Mouse (Mus musculus) embryonic facial prominence, embryonic 11.5 days (tissue): ENCODE data around the gene Ston2. TPM values are rescaled to one million over a fixed set of nuclear protein-coding genes. Genes with fewer than 3 reads are reported as not detected.
A peak's percentile ranks its signal among the peaks of the same experiment; 100 is the strongest.
"Not testable (repeated sequence)": the region's sequence is repeated elsewhere in the genome, so short reads cannot be mapped to it uniquely, and the experiment has no call there.

Experiments used
- ATAC-seq: fragments of 200-750 bp; cut with Nextera tagmentation; replicated peaks from 2 replicates; pipeline ENCODE4 v1.8.0; 2017; ENCODE audit warnings: low read depth; ENCODE audit not compliant: insufficient number of reproducible peaks, low FRiP score, low TSS enrichment
- DNase-seq: peaks from one replicate; pipeline ENCODE4 v3.0.0-alpha.2; 2015; ENCODE audit warnings: low spot score
- H3K27ac ChIP-seq: fragments of 300-500 bp; sonication (generic); replicated peaks from 2 replicates; pipeline ENCODE4 v1.5.1; 2014; ENCODE audit warnings: mild to moderate bottlenecking, low read depth, low read length, control low read depth
- H3K27me3 ChIP-seq: fragments of 300-500 bp; sonication (generic); 2 replicates; pipeline ENCODE4 v1.6.1; 2014; ENCODE audit warnings: mild to moderate bottlenecking, low read length, moderate library complexity, mixed read lengths; ENCODE audit not compliant: control insufficient read depth, insufficient read depth
- H3K36me3 ChIP-seq: fragments of 300-500 bp; sonication (generic); replicated peaks from 2 replicates; pipeline ENCODE4 v1.6.1; 2014; ENCODE audit warnings: low read depth, mild to moderate bottlenecking, low read length, moderate library complexity, mixed read lengths; ENCODE audit not compliant: control insufficient read depth, insufficient read depth
- H3K4me1 ChIP-seq: fragments of 300-500 bp; sonication (generic); 2 replicates; pipeline ENCODE4 v1.6.1; 2014; ENCODE audit warnings: low read length, mixed read lengths; ENCODE audit not compliant: control insufficient read depth, insufficient read depth
- H3K4me2 ChIP-seq: fragments of 300-500 bp; sonication (generic); 2 replicates; pipeline ENCODE4 v1.6.1; 2014; ENCODE audit warnings: low read depth, mild to moderate bottlenecking, control low read depth, low read length, moderate library complexity
- H3K4me3 ChIP-seq: fragments of 300-500 bp; sonication (generic); 2 replicates; pipeline ENCODE4 v1.5.1; 2014; ENCODE audit warnings: low read depth, low read length, control low read depth
- H3K9ac ChIP-seq: fragments of 300-500 bp; sonication (generic); replicated peaks from 2 replicates; pipeline ENCODE4 v1.6.1; 2014; ENCODE audit warnings: mild to moderate bottlenecking, control low read depth, low read length
- H3K9me3 ChIP-seq: fragments of 300-500 bp; sonication (generic); replicated peaks from 2 replicates; pipeline ENCODE4 v1.6.1; 2016; ENCODE audit warnings: mild to moderate bottlenecking, low read length, inconsistent platforms, mixed read lengths; ENCODE audit not compliant: control insufficient read depth
- WGBS: fragments of 180-500 bp; shearing (Covaris S2); extraction: QIAGEN DNeasy Blood & Tissue Kit; methylation state at CpG from one replicate; pipeline ENCODE4 v1.1.7; 2014; 5-methylcytosine and 5-hydroxymethylcytosine counted together
- polyA plus RNA-seq: library from polyadenylated mRNA; unstranded; fragments of >200 nt; fragmentation: Nextera tagmentation; extraction: Ambion mirVana; gene quantifications from 2 replicates; pipeline ENCODE4 v1.2.1, GENCODE M21; 2014

The Ston2 gene
- polyA plus RNA-seq, 1 experiment from 2014 or later, result 5.4 TPM

- Histone ChIP-seq H3K27me3 (no peaks in the 10 kb centered on the region), H3K4me2 (no peak overlapping the region), H3K9ac (no peak overlapping the region), H3K4me3 (no peak overlapping the region), H3K4me1 (no peaks in the 10 kb centered on the region), H3K27ac (no peak overlapping the region), H3K9me3 (no peaks in the 10 kb centered on the region), H3K36me3 (no peaks in the 10 kb centered on the region)
- DNase-seq, result no peak
- no peak for ATAC-seq
- WGBS, result 76% methylated on average over 12 of the region's 12 CpGs
Measured at GRCm38 (mm10) chr12:91799821-91800335, 11.7 kb upstream of the Ston2 start.

GRCm38 (mm10) chr12:91799379-91799773 is 11.2 kb upstream of the Ston2 start:
- ATAC-seq, result no peak
- Histone ChIP-seq H3K9ac (no peak overlapping the region), H3K27me3 (no peaks in the 10 kb centered on the region), H3K4me3 (no peak overlapping the region), H3K9me3 (no peaks in the 10 kb centered on the region), H3K36me3 (no peaks in the 10 kb centered on the region), H3K4me2 (no peak overlapping the region), H3K4me1 (no peaks in the 10 kb centered on the region), H3K27ac (no peak overlapping the region)
- peak; percentile 60 for DNase-seq
- WGBS, result 27% methylated on average over 6 of the region's 6 CpGs

- Histone ChIP-seq H3K27ac (no peak overlapping the region), H3K4me2 (no peak overlapping the region), H3K27me3 (no peaks in the 10 kb centered on the region), H3K4me1 (no peaks in the 10 kb centered on the region), H3K9me3 (no peaks in the 10 kb centered on the region), H3K36me3 (no peaks in the 10 kb centered on the region), H3K9ac (no peak overlapping the region), H3K4me3 (no peak overlapping the region)
- DNase-seq, result peak; percentile 47
- 84% methylated on average over 6 of the region's 6 CpGs for WGBS
- ATAC-seq, result no peak
Measured at GRCm38 (mm10) chr12:91798720-91799378, 10.7 kb upstream of the Ston2 start.

- no peaks in the 10 kb centered on the region for H3K9me3 ChIP-seq
- ATAC-seq, result no peak
- no peaks in the 10 kb centered on the region for H3K36me3 ChIP-seq
- no peak overlapping the region for H3K27ac ChIP-seq
- H3K4me3 ChIP-seq, result no peak overlapping the region
- no peaks in the 10 kb centered on the region for H3K27me3 ChIP-seq
- no peak for DNase-seq
- H3K4me1 ChIP-seq, result no peaks in the 10 kb centered on the region
- H3K4me2 ChIP-seq, result no peak overlapping the region
- H3K9ac ChIP-seq, result no peak overlapping the region
- WGBS, result 80% methylated on average over 4 of the region's 4 CpGs
Measured at GRCm38 (mm10) chr12:91796774-91797173, 8.6 kb upstream of the Ston2 start.

- Histone ChIP-seq H3K4me1 (no peaks in the 10 kb centered on the region), H3K9me3 (no peaks in the 10 kb centered on the region), H3K27me3 (no peaks in the 10 kb centered on the region), H3K4me2 (no peak overlapping the region), H3K27ac (no peak overlapping the region), H3K36me3 (no peaks in the 10 kb centered on the region), H3K4me3 (no peak overlapping the region), H3K9ac (no peak overlapping the region)
- no peak for ATAC-seq
- DNase-seq, result no peak
- 79% methylated on average over 8 of the region's 8 CpGs for WGBS
Measured at GRCm38 (mm10) chr12:91793266-91793665, 5.1 kb upstream of the Ston2 start.

- Histone ChIP-seq H3K4me2 (no peak overlapping the region), H3K27ac (no peak overlapping the region), H3K9ac (no peak overlapping the region), H3K4me1 (no peaks in the 10 kb centered on the region), H3K9me3 (no peaks in the 10 kb centered on the region), H3K27me3 (no peaks in the 10 kb centered on the region), H3K4me3 (no peak overlapping the region), H3K36me3 (no peaks in the 10 kb centered on the region)
- DNase-seq (no peak), ATAC-seq (no peak)
- WGBS, result 68% methylated on average over 4 of the region's 4 CpGs
Measured at GRCm38 (mm10) chr12:91791822-91792221, 3.6 kb upstream of the Ston2 start.

GRCm38 (mm10) chr12:91789801-91790200 is 1.6 kb upstream of the Ston2 start:
- H3K27me3 ChIP-seq, result no peaks in the 10 kb centered on the region
- no peak overlapping the region for H3K27ac ChIP-seq
- H3K4me3 ChIP-seq, result no peak overlapping the region
- no peak overlapping the region for H3K9ac ChIP-seq
- H3K4me1 ChIP-seq, result peaks cover 5% of the 10 kb centered on the region; the same call in 1 of the 2 replicates
- WGBS, result 50% methylated on average over 6 of the region's 6 CpGs
- no peaks in the 10 kb centered on the region for H3K36me3 ChIP-seq
- ATAC-seq (no peak), DNase-seq (peak; percentile 77)
- H3K4me2 ChIP-seq, result no peak overlapping the region
- no peaks in the 10 kb centered on the region for H3K9me3 ChIP-seq

GRCm38 (mm10) chr12:91788446-91788845 is 259 bp upstream of the Ston2 start:
- not testable (repeated sequence) for ATAC-seq, H3K4me2 ChIP-seq, DNase-seq, H3K36me3 ChIP-seq, H3K9me3 ChIP-seq, H3K4me3 ChIP-seq, H3K4me1 ChIP-seq, H3K9ac ChIP-seq, H3K27me3 ChIP-seq, H3K27ac ChIP-seq
- 69% methylated on average over 3 of the region's 3 CpGs for WGBS
